Mouse (Mus musculus) urinary bladder, postnatal 14 days (tissue): ENCODE data around the gene Rabep1.

ENCODE experiments used
- DNase-seq: peaks from one replicate; pipeline ENCODE4 v3.0.0; 2021; ENCODE audit warnings: low spot score

Rabep1 gene

DNA sequence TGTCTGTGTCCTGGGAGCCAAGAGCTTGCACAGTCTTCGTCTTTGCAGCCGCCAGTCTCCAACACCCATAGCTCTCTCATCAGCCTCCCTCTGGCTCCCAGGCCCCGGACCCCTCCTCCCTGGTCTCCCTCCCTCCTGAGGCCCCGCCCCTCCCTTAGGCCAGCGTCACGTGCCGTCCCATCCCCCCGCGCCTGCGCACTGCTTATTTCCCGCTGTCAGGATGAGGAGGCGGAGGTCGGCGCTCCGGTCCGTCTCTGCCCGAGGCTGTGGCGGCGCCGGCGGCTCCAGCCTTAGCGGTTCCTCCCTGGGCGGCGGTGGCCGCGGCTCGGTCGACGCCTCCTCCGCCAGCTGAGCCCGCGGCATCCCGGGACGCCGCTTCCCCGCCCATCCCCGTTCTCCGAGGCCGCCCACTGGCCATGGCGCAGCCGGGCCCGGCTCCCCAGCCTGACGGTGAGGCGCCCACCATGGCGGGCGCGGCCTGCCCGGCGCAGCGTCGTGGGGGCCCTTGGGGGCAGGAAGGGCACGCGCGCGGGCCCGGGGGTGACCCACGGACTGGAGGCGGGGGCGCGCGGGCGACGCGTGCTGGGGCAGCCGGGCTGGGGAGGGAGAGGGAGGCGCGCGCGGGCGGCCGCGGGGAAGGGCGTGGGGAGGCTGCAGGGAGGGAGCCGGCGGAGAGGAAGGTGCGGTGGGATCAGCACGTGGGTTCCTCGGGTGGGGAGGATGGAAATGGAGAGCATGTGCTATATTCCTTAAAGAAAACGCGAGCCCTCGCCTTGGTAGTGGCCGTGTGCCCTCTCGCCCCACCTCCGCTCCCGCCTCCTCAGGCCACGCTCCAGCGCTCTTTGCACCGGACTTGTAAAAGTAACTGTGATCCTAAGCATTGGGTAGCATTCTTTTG is at the start of gene Rabep1:
Gene Rabep1, plus strand, starts transcription at position 220 of the 898 bp plus-strand sequence.
- DNase-seq: peak; percentile 97

DNA sequence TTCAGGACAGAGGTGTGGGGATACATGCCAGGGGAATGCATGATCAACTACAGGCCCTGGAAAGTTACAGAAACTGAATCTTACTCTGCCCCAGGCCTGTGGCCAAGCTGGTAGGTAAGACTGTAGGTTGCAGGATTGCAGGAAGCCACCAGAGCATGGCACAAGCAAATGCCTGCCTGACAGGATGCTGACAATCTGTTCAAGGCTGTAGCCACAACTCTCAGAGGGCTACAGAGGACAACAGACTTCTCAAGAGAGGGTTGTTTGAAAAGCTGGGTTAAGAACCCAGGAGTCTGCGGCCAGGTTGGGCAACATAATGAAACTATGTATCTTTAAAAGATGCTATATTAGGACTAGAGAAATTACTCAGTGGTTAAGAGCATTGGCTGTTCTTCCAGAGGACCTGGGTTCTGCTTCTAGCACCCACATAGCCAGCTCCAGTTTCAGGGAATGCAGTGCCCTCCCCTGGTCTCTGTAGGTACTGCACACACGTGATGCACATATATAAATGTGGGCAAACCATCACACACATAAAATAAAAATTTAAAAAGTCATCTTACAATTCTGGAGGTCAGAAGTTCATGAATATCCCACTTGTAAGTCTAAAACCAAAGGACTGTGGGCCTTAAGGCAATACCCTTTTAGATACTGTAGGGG is 42.2 kb upstream of the Rabep1 start:
- DNase-seq: no peak

DNA sequence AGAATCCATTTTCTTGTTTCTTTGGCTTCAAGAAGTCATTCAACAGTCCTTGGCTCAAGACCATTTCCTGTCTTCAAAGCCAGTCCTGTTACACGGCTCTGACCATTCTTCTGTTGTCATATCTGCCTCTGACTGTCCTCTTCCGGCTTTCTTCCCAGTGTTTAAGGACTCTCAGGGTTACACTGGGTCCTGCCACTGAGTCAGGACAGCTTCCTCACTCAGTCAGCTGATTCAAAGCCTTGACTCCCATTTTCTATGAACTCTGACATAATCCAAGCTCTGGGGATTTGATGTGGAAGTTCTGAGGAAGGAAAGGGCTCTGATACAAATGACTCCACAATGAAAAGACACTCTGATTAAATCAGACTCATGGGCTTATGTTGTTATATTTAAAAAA is 41.7 kb upstream of the Rabep1 start:
- DNase-seq: no peak

DNA sequence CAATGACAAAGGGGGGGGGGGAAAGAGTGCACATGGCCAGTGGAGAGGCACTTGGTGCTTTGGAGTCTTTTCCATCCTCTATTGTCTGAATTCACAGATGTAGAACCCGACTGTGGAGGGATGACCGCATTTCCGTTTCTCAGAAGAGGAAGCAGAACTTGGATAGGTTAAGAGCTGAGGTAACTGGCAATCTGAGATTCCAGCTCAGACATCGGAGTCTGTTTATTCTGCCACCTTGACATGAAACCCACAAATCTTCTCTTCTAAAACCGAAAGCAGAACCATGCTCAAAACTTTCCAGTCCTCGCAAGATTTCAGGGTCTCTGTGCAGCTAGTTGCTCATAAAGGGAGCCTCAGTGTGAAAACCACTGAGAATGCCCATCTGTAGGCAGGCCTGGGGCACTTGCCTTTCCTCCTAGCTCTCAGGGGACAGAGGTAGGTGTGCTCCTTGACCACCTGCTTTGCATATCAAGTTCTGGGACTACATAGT is 40.8 kb upstream of the Rabep1 start:
- no peak for DNase-seq

DNA sequence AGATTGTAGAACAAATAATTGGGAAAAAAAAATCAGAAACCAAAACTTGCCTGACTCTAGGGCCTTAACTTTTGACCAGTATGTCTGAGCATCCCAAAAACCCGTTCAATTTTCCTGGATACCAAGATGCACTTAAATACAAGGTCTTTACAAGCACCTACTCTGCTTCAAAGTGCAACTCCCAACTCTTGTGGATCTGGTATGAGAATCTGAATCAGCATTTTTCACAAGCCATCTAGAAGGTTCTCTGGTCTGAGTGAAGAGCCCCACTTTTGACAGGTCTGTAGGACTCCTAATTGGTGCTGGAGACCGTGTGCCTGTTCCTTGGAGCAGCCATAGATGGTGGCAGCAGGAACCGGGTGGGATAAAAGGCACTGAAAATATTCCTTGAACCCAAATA is 40.2 kb upstream of the Rabep1 start:
- DNase-seq: no peak

DNA sequence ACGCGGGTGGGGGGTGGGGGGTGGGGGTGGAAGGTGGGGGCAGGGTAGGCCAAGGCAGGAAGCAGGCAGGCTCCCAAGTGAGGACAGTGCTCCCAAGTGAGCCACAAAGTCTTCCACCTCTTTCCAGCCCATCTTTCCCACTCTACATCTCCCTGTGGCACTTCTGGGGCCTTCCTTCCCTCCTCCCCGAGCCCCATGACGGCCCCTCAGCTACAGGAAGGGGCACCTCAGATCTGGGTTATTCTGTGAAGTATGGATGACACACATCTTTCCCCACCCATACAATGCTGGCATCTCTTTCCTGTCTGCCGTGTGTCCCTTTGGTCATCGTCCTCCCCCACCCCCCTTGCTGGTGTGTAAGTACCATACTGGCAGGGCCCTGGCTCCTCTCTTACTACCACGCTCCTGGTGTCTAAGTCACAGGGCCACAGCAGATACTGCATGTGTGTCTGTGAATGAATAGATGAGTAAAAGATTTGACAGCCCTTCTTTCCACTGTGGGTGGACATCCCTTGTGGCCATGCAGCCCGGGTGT is 38.9 kb upstream of the Rabep1 start:
- no peak for DNase-seq

DNA sequence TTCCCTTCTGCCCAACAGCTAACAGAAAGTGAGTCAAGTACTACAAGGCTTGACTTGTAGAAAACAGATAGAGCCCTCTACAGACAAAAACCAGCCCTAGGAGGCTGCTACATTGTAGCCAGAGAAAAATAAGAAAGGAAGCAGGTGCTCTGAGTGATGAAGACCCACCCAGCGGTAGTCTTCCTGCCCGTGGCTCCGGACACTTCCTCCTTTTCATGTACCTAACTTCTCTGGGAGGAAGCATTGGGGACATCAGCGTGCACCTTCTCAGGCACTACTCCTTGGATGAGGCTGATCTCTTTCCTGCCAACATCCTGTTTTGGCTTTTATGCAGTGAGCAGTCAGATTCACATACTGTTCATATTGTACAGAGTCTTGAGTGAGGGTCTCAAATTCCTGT is 37.9 kb upstream of the Rabep1 start:
- DNase-seq: no peak

DNA sequence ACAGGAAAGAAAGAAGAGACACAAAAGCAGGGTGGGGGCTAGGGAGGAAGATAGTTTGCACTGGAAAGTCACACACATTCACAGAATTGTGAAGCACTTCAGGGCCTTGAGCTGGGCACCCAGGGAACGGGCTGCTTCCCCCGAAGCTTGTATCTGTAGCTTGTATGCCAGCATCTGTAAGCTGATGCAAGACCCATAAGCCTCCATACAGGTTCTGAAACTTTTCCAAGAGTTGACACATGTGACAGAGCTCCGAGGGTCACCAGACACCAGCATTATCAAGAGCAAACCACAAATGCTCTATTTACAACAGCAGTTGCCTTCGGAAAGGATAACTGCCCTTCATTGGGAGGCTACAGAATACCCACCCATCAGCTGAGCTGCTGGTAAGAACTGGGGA is 36.9 kb upstream of the Rabep1 start:
- DNase-seq: no peak

DNA sequence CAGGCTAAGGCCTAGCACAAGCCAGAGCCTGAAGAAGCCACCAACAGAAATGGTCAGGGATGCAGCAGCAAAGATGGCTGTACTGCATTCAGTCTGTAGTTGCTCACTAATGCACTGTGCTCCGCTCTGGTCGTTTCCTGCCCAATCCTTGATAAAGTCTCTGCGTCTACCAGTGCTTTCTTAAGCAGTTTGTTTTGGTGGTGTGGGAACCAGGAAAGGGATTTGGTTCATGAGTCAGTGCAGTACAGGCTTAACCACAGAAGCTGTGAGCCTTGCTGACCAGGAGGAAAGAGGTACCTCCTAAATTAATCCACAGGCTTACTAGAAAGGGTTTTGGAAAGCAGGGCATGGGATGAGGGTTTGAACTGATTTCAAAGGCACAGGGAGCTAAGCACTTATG is 36.5 kb upstream of the Rabep1 start:
- no peak for DNase-seq

DNA sequence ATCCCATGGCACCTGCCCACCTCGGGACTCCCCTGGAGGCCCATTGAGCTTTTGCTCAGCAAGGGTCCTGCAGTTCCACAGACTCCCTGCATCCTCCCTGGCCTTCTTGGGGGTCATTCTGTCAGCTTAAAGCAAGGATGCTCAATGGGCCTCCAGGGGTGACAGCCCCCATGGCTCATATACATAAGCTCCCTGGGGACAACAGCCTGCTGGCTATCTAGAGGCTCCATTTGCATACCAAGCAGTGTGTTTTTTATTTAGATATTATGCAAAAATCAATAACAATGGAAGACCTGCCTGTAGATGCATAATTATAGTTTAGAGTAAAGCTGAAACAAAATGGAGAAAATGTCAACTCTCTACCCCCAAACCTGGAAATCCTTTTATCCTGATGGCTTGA is 35.6 kb upstream of the Rabep1 start:
- DNase-seq: no peak

DNA sequence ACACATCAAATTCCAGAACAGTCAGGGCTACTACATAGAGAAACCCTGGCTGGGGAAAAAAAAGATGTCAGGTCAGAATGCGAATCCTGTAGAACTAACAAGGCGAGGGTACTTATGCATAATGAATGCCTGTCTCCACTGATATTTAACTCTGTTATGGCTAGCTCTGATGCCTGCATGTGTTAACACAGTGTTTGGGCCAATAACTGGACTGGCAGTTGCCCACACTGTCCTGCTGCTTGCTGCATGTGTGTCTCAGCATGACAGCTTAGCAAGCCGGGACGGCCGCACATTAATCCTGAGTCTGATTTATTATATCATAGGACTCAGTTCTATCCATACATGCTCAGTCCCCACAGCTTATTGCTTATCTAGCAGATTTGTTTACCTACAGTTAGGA is 33.5 kb upstream of the Rabep1 start:
- DNase-seq: no peak

DNA sequence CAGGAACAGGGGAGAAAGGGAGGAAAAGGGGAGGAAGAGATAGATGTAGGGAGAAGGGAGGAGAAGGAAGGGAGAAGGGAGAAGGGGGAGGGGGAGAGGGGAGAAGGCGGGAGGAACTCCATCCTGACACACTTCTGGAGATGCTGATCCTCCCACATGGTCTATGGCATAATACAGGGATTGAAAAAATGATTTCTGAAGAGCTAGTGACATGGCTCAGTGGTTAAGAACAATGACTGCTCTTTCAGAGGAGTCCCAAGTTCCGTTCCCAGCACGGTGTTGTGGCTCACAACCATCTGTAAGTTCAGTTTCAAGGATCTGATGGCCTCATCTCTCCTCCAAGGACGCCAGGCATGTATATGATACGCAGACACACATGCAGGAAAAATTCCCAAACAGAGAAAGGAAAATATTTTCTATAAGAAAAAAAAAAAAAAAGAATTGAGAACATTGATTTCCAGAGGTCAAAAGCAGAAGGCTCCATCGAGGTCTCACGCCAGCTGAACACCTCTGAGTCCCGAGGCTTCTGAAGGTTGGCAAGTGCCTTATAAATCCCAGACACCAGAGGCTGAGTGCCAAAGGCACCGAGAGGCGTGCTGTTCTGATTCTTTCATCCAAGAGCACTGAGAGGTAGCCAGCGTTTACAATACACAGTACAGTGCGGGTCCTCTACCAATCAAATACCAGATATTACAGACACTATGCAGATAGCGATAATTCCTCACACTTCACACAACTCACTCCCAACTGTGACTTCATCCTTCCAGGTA is 32.9 kb upstream of the Rabep1 start:
- no peak for DNase-seq

DNA sequence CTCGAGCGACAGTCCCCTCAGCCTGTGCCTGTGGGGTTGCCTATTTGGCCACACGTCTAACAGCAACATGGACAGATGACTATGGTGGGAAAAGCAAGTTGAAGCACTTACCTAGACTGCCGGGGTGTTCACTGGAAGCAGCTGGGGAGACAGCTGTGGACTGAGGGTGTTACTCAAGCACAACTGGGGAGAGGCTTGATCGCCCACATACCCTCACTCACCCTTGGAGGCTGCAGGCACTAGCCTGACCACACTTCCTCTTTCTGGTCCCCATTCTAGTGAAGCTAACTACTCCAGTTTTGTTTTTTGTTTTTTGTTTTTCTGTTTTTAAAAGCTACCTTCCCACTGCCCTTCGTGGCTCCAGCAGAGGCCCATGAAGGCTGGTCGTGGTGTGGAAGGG is 32.2 kb upstream of the Rabep1 start, which contains the start of gene Scimp:
Gene Scimp, minus strand, starts transcription at position 222 of the 400 bp plus-strand sequence.
- no peak for DNase-seq

DNA sequence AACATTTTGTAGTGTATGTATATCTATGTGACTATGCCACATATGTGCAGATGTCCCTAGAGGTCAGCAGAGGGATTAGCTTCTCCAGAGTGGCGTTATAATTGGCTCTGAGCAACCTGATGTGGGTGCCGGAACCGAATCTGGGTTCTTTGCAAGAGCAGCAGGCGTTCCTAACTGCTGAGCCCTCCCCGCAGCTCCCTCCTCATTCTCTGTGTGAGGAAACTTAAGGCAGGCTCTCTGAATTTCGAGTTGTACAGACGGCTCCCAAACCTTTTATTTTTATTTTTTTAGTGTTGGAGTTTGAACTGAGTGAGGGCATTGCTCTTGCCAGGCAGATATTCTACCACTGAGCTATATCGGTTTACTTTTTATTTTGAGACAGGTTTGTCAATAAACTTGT is 29.5 kb upstream of the Rabep1 start:
- DNase-seq: no peak

DNA sequence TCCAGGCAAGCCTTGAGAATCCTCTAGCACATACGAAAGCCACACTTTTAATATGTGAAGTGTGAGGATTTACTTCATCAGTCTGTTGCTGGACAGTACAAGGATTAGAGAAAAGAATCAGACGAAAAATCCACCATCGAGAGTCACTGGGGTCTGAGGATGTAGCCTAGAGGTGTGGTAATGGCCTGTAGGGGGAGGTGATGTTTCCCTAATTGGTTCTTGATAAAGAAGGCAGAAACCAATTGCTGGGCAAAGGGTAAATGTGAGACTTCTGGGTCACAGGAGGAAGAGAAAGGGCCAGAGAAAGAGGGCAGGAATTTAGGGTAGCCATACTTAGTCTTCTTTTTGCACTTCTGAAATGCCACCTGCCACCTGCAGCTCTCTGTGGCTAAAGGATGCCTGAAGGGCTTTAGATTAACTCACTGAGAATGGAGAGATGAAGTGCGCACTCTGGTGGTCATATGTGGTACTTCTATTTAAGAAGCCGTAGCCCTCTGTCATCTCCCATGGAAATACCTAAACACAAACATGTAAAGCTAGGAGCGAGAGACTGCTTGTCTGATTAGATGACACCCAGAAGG is 29.0 kb upstream of the Rabep1 start:
- DNase-seq: peak; percentile 47

DNA sequence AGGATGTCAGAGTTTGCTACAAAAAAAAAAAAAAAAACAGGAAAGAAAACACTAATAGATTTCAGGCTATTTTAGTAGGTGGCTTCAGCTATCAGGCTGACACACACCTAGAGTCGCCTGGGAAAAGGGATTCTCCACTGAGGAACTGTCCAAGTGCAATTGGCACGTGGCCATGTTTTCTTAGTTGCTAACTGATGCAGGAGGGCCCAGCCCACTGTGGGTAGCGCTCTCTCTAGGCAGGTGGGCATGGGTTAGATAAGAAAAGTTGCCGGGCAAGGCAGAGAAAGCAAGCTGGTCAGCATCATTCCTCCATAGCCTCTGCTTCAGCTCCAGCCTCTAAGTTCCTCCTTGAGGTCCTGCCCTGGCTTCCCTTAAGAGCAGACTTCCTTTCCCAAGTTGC is 27.8 kb upstream of the Rabep1 start:
- no peak for DNase-seq

DNA sequence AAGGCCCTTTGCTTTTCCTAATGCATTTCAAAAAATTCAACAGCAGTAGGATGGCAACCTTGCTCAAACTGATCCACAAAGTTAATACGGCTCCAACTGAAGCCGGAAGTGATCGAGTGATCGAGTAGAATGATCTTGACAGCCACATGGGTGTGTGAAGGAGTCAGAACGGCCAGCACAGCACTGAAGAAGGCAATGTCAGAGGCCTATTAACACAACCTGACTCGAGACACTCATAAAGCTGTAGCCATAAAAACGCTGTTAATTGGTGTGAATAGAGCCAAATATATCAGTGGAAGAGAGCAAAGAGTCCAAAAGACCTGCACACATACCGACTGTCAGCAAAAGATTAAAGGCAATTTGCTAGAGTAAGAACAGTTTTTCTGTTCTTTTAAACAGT is 24.5 kb upstream of the Rabep1 start:
- DNase-seq: no peak

DNA sequence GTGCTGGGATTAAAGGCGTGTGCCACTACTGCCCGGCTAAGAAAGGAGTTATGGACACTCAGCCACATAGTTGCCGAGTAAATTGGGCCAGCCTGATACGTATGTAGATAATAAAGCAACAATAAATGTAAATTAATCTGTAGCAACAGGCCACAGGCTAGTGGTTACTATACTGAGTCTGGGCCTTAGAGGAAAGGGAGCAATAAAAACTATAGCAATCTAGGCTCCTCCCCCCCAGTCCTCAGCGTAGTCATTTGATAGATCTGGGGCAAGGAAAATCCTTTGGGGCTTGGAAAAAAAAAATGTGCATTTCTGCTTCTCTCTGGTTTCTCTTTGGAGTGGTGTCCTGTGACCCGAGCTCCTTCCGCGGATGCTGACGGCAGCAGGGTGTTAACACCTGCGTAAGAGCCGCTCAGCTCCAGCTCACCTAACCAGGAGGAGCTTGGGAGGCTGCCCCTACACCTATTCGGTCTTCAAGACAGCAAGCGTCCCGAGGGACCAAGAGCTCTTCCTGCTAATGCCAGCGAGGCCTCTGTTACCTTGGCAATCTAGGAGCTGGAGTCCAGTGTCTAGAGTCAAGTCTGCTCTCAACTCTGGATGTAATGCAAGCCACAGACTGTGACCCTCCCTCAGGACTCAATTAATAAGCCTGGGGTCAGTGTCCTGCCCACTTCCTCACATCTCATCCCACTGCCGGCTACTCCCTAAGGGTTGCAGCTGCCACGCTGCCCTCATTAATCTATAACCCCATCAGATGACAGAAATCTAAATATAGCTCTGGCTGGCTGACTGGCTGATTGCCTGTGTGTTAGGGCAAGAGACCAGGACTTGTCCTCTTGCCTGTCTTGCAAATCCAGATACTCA is 22.6 kb upstream of the Rabep1 start:
- peak; percentile 54 for DNase-seq

DNA sequence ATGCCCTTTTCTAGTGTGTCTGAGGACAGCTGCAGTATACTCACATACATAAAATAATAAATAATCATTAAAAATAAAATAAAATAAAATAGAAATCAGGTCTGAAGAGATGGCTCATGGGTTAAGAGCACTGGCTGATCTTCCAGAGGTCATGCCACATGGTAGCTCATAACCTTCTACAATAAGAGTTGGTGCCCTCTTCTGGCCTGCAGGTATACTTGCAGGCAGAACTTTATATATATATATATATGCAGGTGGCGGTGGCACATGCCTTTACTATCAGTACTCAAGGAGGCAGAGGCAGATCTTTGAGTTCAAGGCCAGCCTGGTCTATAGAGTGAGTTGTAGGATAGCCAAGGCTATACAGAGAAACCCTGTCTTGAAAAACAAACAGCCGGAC is 18.4 kb upstream of the Rabep1 start:
- no peak for DNase-seq

DNA sequence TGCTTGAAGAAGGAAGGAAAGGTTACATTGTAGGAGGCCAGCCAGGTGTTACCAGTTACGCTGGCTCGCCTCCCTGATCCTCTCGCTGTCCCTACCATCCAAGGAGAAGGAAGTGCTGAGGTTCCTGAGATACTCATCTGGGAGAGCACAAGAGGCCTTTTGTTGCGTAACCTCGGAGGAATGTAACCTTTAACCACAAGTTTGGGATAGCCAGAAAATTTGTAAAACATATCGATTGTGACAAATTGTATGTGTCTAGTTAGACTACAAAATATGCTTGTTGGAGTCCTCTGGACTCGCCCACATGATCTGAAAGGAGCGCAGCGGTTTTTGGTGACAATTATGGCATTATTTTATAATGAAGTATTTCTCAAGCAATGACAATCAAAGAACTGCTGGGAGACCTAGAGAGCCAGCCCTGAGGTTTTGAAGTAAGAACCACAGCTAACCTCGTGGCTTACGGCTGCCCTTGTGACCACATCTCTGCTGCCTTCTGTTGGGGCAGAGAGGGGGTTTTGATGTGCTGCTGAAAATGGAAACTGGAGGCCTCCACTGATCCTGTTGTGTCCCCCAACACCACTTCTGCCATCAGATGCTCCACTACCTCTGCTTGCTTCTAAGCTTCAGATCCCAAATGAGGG is 15.5 kb upstream of the Rabep1 start:
- no peak for DNase-seq
